8 mouse cellular contexts compared by ENCODE assay signal in genomic region chr2:180050986-180051385, GRCm38 (mm10). TPM values are rescaled to one million over a fixed set of nuclear protein-coding genes. Genes with fewer than 3 reads are reported as not detected.
A peak's percentile ranks its signal among the peaks of the same experiment; 100 is the strongest.
DNase-seq lines count a peak whose midpoint lies in the region; ATAC-seq and TF ChIP-seq lines count a peak whose summit lies in the region.

No protein-coding gene starts in this region.

- DNase-seq in A20 (ENCODE audit: low read depth, low spot score) = peak; percentile 83
- peak; percentile 86 for DNase-seq in adrenal gland, postnatal 25 days
- DNase-seq in embryonic facial prominence, embryonic 11.5 days (ENCODE audit: low spot score) = peak; percentile 79
- peak; percentile 74 for DNase-seq in heart, adult 8-10 months (ENCODE audit: low spot score)
- peak; percentile 87 for DNase-seq in kidney, postnatal 0 days (ENCODE audit: low spot score)
- peak; percentile 54 to 61 (median 58) for DNase-seq in liver, embryonic 14.5 days (ENCODE audit: low read depth in 3 of 3, low spot score in 3 of 3)

- no peaks in the 10 kb centered on the region for H3K4me1 ChIP-seq in embryonic facial prominence, embryonic 11.5 days (ENCODE audit: control insufficient read depth, insufficient read depth, low read length)
- no peaks in the 10 kb centered on the region for H3K4me1 ChIP-seq in kidney, postnatal 0 days (replicated peaks; ENCODE audit: insufficient read depth, low read length)
- no peaks in the 10 kb centered on the region for H3K4me1 ChIP-seq in liver, embryonic 14.5 days (replicated peaks; ENCODE audit: control insufficient read depth in 2 of 2, insufficient read depth in 2 of 2, low read length in 1 of 2)
- 0 out of 2 replicates have a peak, but pooled peaks cover 6% of the 10 kb centered on the region for H3K4me1 ChIP-seq in neural tube, embryonic 13.5 days (replicated peaks)
- H3K4me1 ChIP-seq in stomach, embryonic 16.5 days (ENCODE audit: control insufficient read depth, insufficient read depth, low read length) = no peaks in the 10 kb centered on the region

- H3K9me3 ChIP-seq in embryonic facial prominence, embryonic 11.5 days (replicated peaks; ENCODE audit: control insufficient read depth, low read length) = no peaks in the 10 kb centered on the region
- no peaks in the 10 kb centered on the region for H3K9me3 ChIP-seq in kidney, postnatal 0 days (replicated peaks; ENCODE audit: low read length)
- H3K9me3 ChIP-seq in liver, embryonic 14.5 days (ENCODE audit: control insufficient read depth, low read length) = no peaks in the 10 kb centered on the region
- no peaks in the 10 kb centered on the region for H3K9me3 ChIP-seq in neural tube, embryonic 13.5 days
- H3K9me3 ChIP-seq in stomach, embryonic 16.5 days (replicated peaks; ENCODE audit: control insufficient read depth, low read length) = no peaks in the 10 kb centered on the region

- H3K4me3 ChIP-seq in embryonic facial prominence, embryonic 11.5 days (ENCODE audit: low read depth, low read length) = no peak overlapping the region
- no peak overlapping the region for H3K4me3 ChIP-seq in kidney, postnatal 0 days (replicated peaks; ENCODE audit: low read depth, low read length)
- no peak overlapping the region for H3K4me3 ChIP-seq in liver, embryonic 14.5 days (ENCODE audit: insufficient read depth in 1 of 2, low read depth in 2 of 2, low read length in 2 of 2)
- no peak overlapping the region for H3K4me3 ChIP-seq in neural tube, embryonic 13.5 days
- no peak overlapping the region for H3K4me3 ChIP-seq in stomach, embryonic 16.5 days (replicated peaks; ENCODE audit: low read length)

- no peaks in the 10 kb centered on the region; the same call in 1 of the 2 replicates for H3K36me3 ChIP-seq in embryonic facial prominence, embryonic 11.5 days (replicated peaks; ENCODE audit: control insufficient read depth, insufficient read depth, low read depth, low read length)
- H3K36me3 ChIP-seq in kidney, postnatal 0 days (ENCODE audit: insufficient read depth, low read length) = peaks cover 18% of the 10 kb centered on the region
- no peaks in the 10 kb centered on the region for H3K36me3 ChIP-seq in liver, embryonic 14.5 days (replicated peaks; ENCODE audit: control insufficient read depth, insufficient read depth, low read depth)
- H3K36me3 ChIP-seq in neural tube, embryonic 13.5 days = peaks cover 58% of the 10 kb centered on the region
- no peaks in the 10 kb centered on the region; the same call in 1 of the 2 replicates for H3K36me3 ChIP-seq in stomach, embryonic 16.5 days (ENCODE audit: control insufficient read depth, insufficient read depth, low read length)

- 7% methylated on average over 4 of the region's 5 CpGs for WGBS in embryonic facial prominence, embryonic 11.5 days
- WGBS in kidney, postnatal 0 days = 21% methylated on average over 5 of the region's 5 CpGs
- WGBS in liver, embryonic 14.5 days (ENCODE audit: insufficient replicate concordance) = 23% methylated on average over 5 of the region's 5 CpGs
- 22% methylated on average over 5 of the region's 5 CpGs for WGBS in neural tube, embryonic 13.5 days
- 21% methylated on average over 5 of the region's 5 CpGs for WGBS in stomach, embryonic 16.5 days

- H3K27me3 ChIP-seq in embryonic facial prominence, embryonic 11.5 days (ENCODE audit: control insufficient read depth, insufficient read depth, low read length) = no peaks in the 10 kb centered on the region
- H3K27me3 ChIP-seq in kidney, postnatal 0 days (ENCODE audit: insufficient read depth, low read length) = no peaks in the 10 kb centered on the region
- H3K27me3 ChIP-seq in liver, embryonic 14.5 days (ENCODE audit: control insufficient read depth, insufficient read depth, low read length) = no peaks in the 10 kb centered on the region
- H3K27me3 ChIP-seq in neural tube, embryonic 13.5 days = no peaks in the 10 kb centered on the region
- no peaks in the 10 kb centered on the region for H3K27me3 ChIP-seq in stomach, embryonic 16.5 days (ENCODE audit: control insufficient read depth, insufficient read depth, low read length)

- ATAC-seq in embryonic facial prominence, embryonic 11.5 days (replicated peaks; ENCODE audit: insufficient number of reproducible peaks, low FRiP score, low TSS enrichment, low read depth) = 0 out of 2 replicates have a peak, but pooled peaks have one; percentile 13
- ATAC-seq in kidney, postnatal 0 days (replicated peaks; ENCODE audit: low FRiP score, low read depth) = peak; percentile 62
- ATAC-seq in liver, embryonic 14.5 days (ENCODE audit: insufficient read depth) = peak; percentile 46
- 0 out of 2 replicates have a peak, but pooled peaks have one; percentile 38 for ATAC-seq in neural tube, embryonic 13.5 days (ENCODE audit: low read depth)
- ATAC-seq in stomach, embryonic 16.5 days (ENCODE audit: insufficient read depth, low FRiP score) = peak; percentile 76

- TF ChIP-seq CTCF in kidney, postnatal 0 days (IDR thresholded peaks at IDR 0.05; ENCODE audit: low read depth) = peak; percentile 96
- TF ChIP-seq CTCF in liver, embryonic 14.5 days (IDR thresholded peaks at IDR 0.05; ENCODE audit: low read depth) = peak; percentile 96

- no peak overlapping the region for H3K27ac ChIP-seq in embryonic facial prominence, embryonic 11.5 days (replicated peaks; ENCODE audit: low read depth, low read length)
- H3K27ac ChIP-seq in kidney, postnatal 0 days = no peak overlapping the region
- H3K27ac ChIP-seq in liver, embryonic 14.5 days = no peak overlapping the region
- no peak overlapping the region for H3K27ac ChIP-seq in neural tube, embryonic 13.5 days (replicated peaks)
- no peak overlapping the region for H3K27ac ChIP-seq in stomach, embryonic 16.5 days (ENCODE audit: low read length)

- H3K9ac ChIP-seq in embryonic facial prominence, embryonic 11.5 days (replicated peaks; ENCODE audit: low read length) = no peak overlapping the region
- H3K9ac ChIP-seq in kidney, postnatal 0 days (ENCODE audit: low read depth, low read length) = no peak overlapping the region
- no peak overlapping the region for H3K9ac ChIP-seq in liver, embryonic 14.5 days (replicated peaks)
- H3K9ac ChIP-seq in neural tube, embryonic 13.5 days = peak overlapping the region; percentile 17; the same call in 1 of the 2 replicates
- H3K9ac ChIP-seq in stomach, embryonic 16.5 days (ENCODE audit: low read length) = no peak overlapping the region

- TF ChIP-seq EP300 in liver, embryonic 14.5 days (IDR thresholded peaks at IDR 0.05; ENCODE audit: low read depth) = no peak

- no peak overlapping the region for H3K4me2 ChIP-seq in embryonic facial prominence, embryonic 11.5 days (ENCODE audit: low read depth, low read length)
- no peak overlapping the region for H3K4me2 ChIP-seq in kidney, postnatal 0 days (ENCODE audit: low read length)
- H3K4me2 ChIP-seq in liver, embryonic 14.5 days (ENCODE audit: low read depth) = no peak overlapping the region
- H3K4me2 ChIP-seq in neural tube, embryonic 13.5 days = no peak overlapping the region
- H3K4me2 ChIP-seq in stomach, embryonic 16.5 days (ENCODE audit: low read depth, low read length) = no peak overlapping the region

RNA-seq across cellular contexts. Expression of gene Ss18l1, which starts 8.7 kb away (rescaled TPM):
- 10.9 and 13.6 TPM in 2 replicates for total RNA-seq in adrenal gland, postnatal 25 days (2021)
- 8.0 and 9.5 TPM in 2 replicates for polyA plus RNA-seq in embryonic facial prominence, embryonic 11.5 days (2014; fragmentation: Nextera tagmentation; extraction: Ambion mirVana)
- total RNA-seq in heart, adult 8-10 months (2022) = 1 to 10 TPM; 1.6 to 3.1 (median 2.4) TPM
- polyA plus RNA-seq in kidney, postnatal 0 days (2015; fragmentation: Nextera tagmentation; extraction: Ambion mirVana) = 3.9 and 4.2 TPM in 2 replicates
- 1.0 and 1.3 TPM in 2 replicates for polyA plus RNA-seq in liver, embryonic 14.5 days (2012; rRNA removed)
- polyA plus RNA-seq in liver, embryonic 14.5 days (2014; fragmentation: Nextera tagmentation; extraction: Ambion mirVana) = 0.37 and 0.44 TPM in 2 replicates
- 44.8 and 45.2 TPM in 2 replicates for polyA plus RNA-seq in neural tube, embryonic 13.5 days (2015; fragmentation: Nextera tagmentation; extraction: Ambion mirVana)
- polyA plus RNA-seq in stomach, embryonic 16.5 days (2015; fragmentation: Nextera tagmentation; extraction: Ambion mirVana) = 4.2 and 4.3 TPM in 2 replicates

RNA-seq across cellular contexts. Expression of gene Psma7, which starts 8.8 kb away (rescaled TPM):
- total RNA-seq in adrenal gland, postnatal 25 days (2021) = 240 and 254 TPM in 2 replicates
- polyA plus RNA-seq in embryonic facial prominence, embryonic 11.5 days (2014; fragmentation: Nextera tagmentation; extraction: Ambion mirVana) = 751 and 753 TPM in 2 replicates
- 100 to 1,000 TPM; 140 to 162 (median 155) TPM for total RNA-seq in heart, adult 8-10 months (2022)
- polyA plus RNA-seq in kidney, postnatal 0 days (2015; fragmentation: Nextera tagmentation; extraction: Ambion mirVana) = 641 and 676 TPM in 2 replicates
- 115 and 150 TPM in 2 replicates for polyA plus RNA-seq in liver, embryonic 14.5 days (2012; rRNA removed)
- 310 and 347 TPM in 2 replicates for polyA plus RNA-seq in liver, embryonic 14.5 days (2014; fragmentation: Nextera tagmentation; extraction: Ambion mirVana)
- 695 and 718 TPM in 2 replicates for polyA plus RNA-seq in neural tube, embryonic 13.5 days (2015; fragmentation: Nextera tagmentation; extraction: Ambion mirVana)
- 471 and 493 TPM in 2 replicates for polyA plus RNA-seq in stomach, embryonic 16.5 days (2015; fragmentation: Nextera tagmentation; extraction: Ambion mirVana)

RNA-seq across cellular contexts. Expression of gene Mtg2, which starts 19.4 kb away (rescaled TPM):
- total RNA-seq in adrenal gland, postnatal 25 days (2021) = 21.4 and 23.1 TPM in 2 replicates
- polyA plus RNA-seq in embryonic facial prominence, embryonic 11.5 days (2014; fragmentation: Nextera tagmentation; extraction: Ambion mirVana) = 25.5 and 28.1 TPM in 2 replicates
- total RNA-seq in heart, adult 8-10 months (2022) = 10 to 100 TPM; 29.1 to 34.0 (median 30.1) TPM
- polyA plus RNA-seq in kidney, postnatal 0 days (2015; fragmentation: Nextera tagmentation; extraction: Ambion mirVana) = 18.6 and 19.3 TPM in 2 replicates
- 7.7 and 8.5 TPM in 2 replicates for polyA plus RNA-seq in liver, embryonic 14.5 days (2012; rRNA removed)
- 9.9 and 10.7 TPM in 2 replicates for polyA plus RNA-seq in liver, embryonic 14.5 days (2014; fragmentation: Nextera tagmentation; extraction: Ambion mirVana)
- 31.5 and 32.9 TPM in 2 replicates for polyA plus RNA-seq in neural tube, embryonic 13.5 days (2015; fragmentation: Nextera tagmentation; extraction: Ambion mirVana)
- 27.0 and 27.9 TPM in 2 replicates for polyA plus RNA-seq in stomach, embryonic 16.5 days (2015; fragmentation: Nextera tagmentation; extraction: Ambion mirVana)

RNA-seq across cellular contexts. Expression of gene Lsm14b, which starts 26.2 kb away (rescaled TPM):
- total RNA-seq in adrenal gland, postnatal 25 days (2021) = 45.1 and 47.4 TPM in 2 replicates
- polyA plus RNA-seq in embryonic facial prominence, embryonic 11.5 days (2014; fragmentation: Nextera tagmentation; extraction: Ambion mirVana) = 9.8 and 11.1 TPM in 2 replicates
- 10 to 100 TPM; 63.9 to 69.4 (median 67.0) TPM for total RNA-seq in heart, adult 8-10 months (2022)
- polyA plus RNA-seq in kidney, postnatal 0 days (2015; fragmentation: Nextera tagmentation; extraction: Ambion mirVana) = 9.3 and 10.4 TPM in 2 replicates
- polyA plus RNA-seq in liver, embryonic 14.5 days (2012; rRNA removed) = 6.0 and 10.7 TPM in 2 replicates
- 1.5 and 1.7 TPM in 2 replicates for polyA plus RNA-seq in liver, embryonic 14.5 days (2014; fragmentation: Nextera tagmentation; extraction: Ambion mirVana)
- polyA plus RNA-seq in neural tube, embryonic 13.5 days (2015; fragmentation: Nextera tagmentation; extraction: Ambion mirVana) = 19.7 and 20.6 TPM in 2 replicates
- 2.0 and 2.2 TPM in 2 replicates for polyA plus RNA-seq in stomach, embryonic 16.5 days (2015; fragmentation: Nextera tagmentation; extraction: Ambion mirVana)

RNA-seq across cellular contexts. Expression of gene Hrh3, which starts 53.3 kb away (rescaled TPM):
- total RNA-seq in adrenal gland, postnatal 25 days (2021) = 0.49 TPM in 1 of 2 replicates, not detected in the other
- polyA plus RNA-seq in embryonic facial prominence, embryonic 11.5 days (2014; fragmentation: Nextera tagmentation; extraction: Ambion mirVana) = 0.41 and 0.52 TPM in 2 replicates
- total RNA-seq in heart, adult 8-10 months (2022) = under 1 TPM in 1 of 4 experiments, not detected in 3; 0.22 TPM
- not detected in 2 replicates for polyA plus RNA-seq in kidney, postnatal 0 days (2015; fragmentation: Nextera tagmentation; extraction: Ambion mirVana)
- 0.02 TPM in 1 of 2 replicates, not detected in the other for polyA plus RNA-seq in liver, embryonic 14.5 days (2012; rRNA removed)
- not detected in 2 replicates for polyA plus RNA-seq in liver, embryonic 14.5 days (2014; fragmentation: Nextera tagmentation; extraction: Ambion mirVana)
- polyA plus RNA-seq in neural tube, embryonic 13.5 days (2015; fragmentation: Nextera tagmentation; extraction: Ambion mirVana) = 2.5 TPM in 2 replicates
- not detected in 2 replicates for polyA plus RNA-seq in stomach, embryonic 16.5 days (2015; fragmentation: Nextera tagmentation; extraction: Ambion mirVana)

Comparison
In these comparisons a context has a peak if more than half of its experiments do, and no peak if none do; other contexts are left out.
1. ATAC-seq: peak in every context shown above with its lines; median percentile 76 in stomach, embryonic 16.5 days; 62 in kidney, postnatal 0 days; 46 in liver, embryonic 14.5 days; 38 in neural tube, embryonic 13.5 days; 13 in embryonic facial prominence, embryonic 11.5 days.